Mouse (Mus musculus): ENCODE results near the gene Hax1.

DNA sequence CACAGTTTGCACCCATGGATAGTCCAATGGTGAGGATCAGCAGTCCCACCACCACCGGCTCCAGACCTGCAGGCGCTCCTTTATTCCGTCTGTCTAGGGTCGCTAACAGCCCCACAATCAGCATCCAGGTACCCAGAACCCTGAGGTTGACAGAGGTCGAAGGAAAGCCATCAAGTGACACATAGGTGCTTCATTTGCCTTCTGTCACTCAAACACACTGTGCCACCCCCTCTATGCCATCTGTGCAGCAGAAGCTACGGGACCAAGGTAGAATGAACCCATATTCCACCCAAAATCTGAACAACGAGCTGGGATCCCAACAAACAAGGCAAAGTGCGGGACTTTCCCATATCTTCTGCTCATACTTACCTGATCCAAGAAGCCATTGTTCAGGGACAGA lies 33.0 kb downstream of the Hax1 start:
- TF ChIP-seq CTCF (IDR thresholded peaks at IDR 0.05; ENCODE audit: extremely low read depth, insufficient read depth, low read length) (no peak), POLR2A (IDR thresholded peaks at IDR 0.05; ENCODE audit: extremely low read depth, insufficient read depth, low read length) (no peak)
